14 mouse cellular contexts compared by ENCODE assay signal in genomic region chr3:70223443-70224065, GRCm38 (mm10).
DNase-seq lines count a peak whose midpoint lies in the region; ATAC-seq lines count a peak whose summit lies in the region.
"Had no signal": no experiment of that assay in that cellular context is flagged by ENCODE, and none has a peak within 500 bp of the region (broad histone marks: within the 10 kb centered on the region; RNA-seq: fewer than 3 reads in every experiment).

No protein-coding gene starts in this region.

- H3K4me1 ChIP-seq in neural tube, embryonic 13.5 days (replicated peaks), result 0 out of 2 replicates have a peak, but pooled peaks cover 3% of the 10 kb centered on the region
- H3K4me1 ChIP-seq in midbrain, embryonic 15.5 days, result no peaks in the 10 kb centered on the region
- H3K4me1 ChIP-seq: intestine, embryonic 15.5 days; limb, embryonic 12.5 days had no signal

- H3K9ac ChIP-seq in neural tube, embryonic 13.5 days, result no peak overlapping the region
- no peak overlapping the region for H3K9ac ChIP-seq in midbrain, embryonic 15.5 days
- H3K9ac ChIP-seq: intestine, embryonic 15.5 days; limb, embryonic 12.5 days; liver, postnatal 0 days had no signal

- no peak overlapping the region for H3K4me2 ChIP-seq in neural tube, embryonic 13.5 days
- no peak overlapping the region for H3K4me2 ChIP-seq in midbrain, embryonic 15.5 days
- H3K4me2 ChIP-seq: intestine, embryonic 15.5 days; limb, embryonic 12.5 days had no signal

- WGBS in neural tube, embryonic 13.5 days, result 56% methylated on average over 3 of the region's 3 CpGs
- WGBS in midbrain, embryonic 15.5 days, result 47% methylated on average over 3 of the region's 3 CpGs

- 0 out of 2 replicates have a peak, but pooled peaks have one; percentile 59 for ATAC-seq in neural tube, embryonic 13.5 days (ENCODE audit: low read depth)
- 0 out of 2 replicates have a peak, but pooled peaks have one; percentile 37 for ATAC-seq in midbrain, embryonic 15.5 days (replicated peaks)
- ATAC-seq: intestine, embryonic 15.5 days; liver, postnatal 0 days had no signal

- H3K27me3 ChIP-seq in neural tube, embryonic 13.5 days, result no peaks in the 10 kb centered on the region
- no peaks in the 10 kb centered on the region for H3K27me3 ChIP-seq in midbrain, embryonic 15.5 days (replicated peaks)
- H3K27me3 ChIP-seq: intestine, embryonic 15.5 days had no signal

- no peaks in the 10 kb centered on the region for H3K9me3 ChIP-seq in neural tube, embryonic 13.5 days
- no peaks in the 10 kb centered on the region for H3K9me3 ChIP-seq in midbrain, embryonic 15.5 days
- H3K9me3 ChIP-seq: intestine, embryonic 15.5 days; limb, embryonic 12.5 days had no signal

- no peak for DNase-seq in neural tube, embryonic 10.5 days (ENCODE audit: extremely low spot score, low spot score)
- DNase-seq in layer of hippocampus, adult 18-20 months (ENCODE audit: low spot score in 2 of 2), result peak; percentile 6 to 30
- no peak for DNase-seq in spleen, postnatal 36 days (ENCODE audit: low spot score in 2 of 2)
- no peak for DNase-seq in kidney, postnatal 4 days
- no peak for DNase-seq in retina, postnatal 1 day
- DNase-seq: cerebellum, postnatal 10 days; heart, postnatal 14 days; kidney, postnatal 25 days; liver, postnatal 0 days had no signal

- peak overlapping the region; percentile 28; the same call in 1 of the 2 replicates for H3K27ac ChIP-seq in neural tube, embryonic 13.5 days (replicated peaks)
- H3K27ac ChIP-seq in midbrain, embryonic 15.5 days, result no peak overlapping the region
- H3K27ac ChIP-seq: intestine, embryonic 15.5 days; limb, embryonic 12.5 days; stomach, postnatal 0 days had no signal

- no peaks in the 10 kb centered on the region for H3K36me3 ChIP-seq in neural tube, embryonic 13.5 days
- H3K36me3 ChIP-seq in midbrain, embryonic 15.5 days (replicated peaks), result no peaks in the 10 kb centered on the region
- H3K36me3 ChIP-seq: intestine, embryonic 15.5 days; limb, embryonic 12.5 days had no signal

- no peak overlapping the region for H3K4me3 ChIP-seq in neural tube, embryonic 13.5 days
- no peak overlapping the region for H3K4me3 ChIP-seq in midbrain, embryonic 15.5 days
- H3K4me3 ChIP-seq: intestine, embryonic 15.5 days; limb, embryonic 12.5 days had no signal

Comparison
In these comparisons a context has a peak if more than half of its experiments do, and no peak if none do; other contexts are left out.
1. DNase-seq: peak in layer of hippocampus, adult 18-20 months (2 of 2); none in neural tube, embryonic 10.5 days (single experiment), spleen, postnatal 36 days (0 of 2), kidney, postnatal 4 days (0 of 2) and retina, postnatal 1 day (single experiment).